ENCODE assay signal across 8 mouse cellular contexts in the genomic region with DNA sequence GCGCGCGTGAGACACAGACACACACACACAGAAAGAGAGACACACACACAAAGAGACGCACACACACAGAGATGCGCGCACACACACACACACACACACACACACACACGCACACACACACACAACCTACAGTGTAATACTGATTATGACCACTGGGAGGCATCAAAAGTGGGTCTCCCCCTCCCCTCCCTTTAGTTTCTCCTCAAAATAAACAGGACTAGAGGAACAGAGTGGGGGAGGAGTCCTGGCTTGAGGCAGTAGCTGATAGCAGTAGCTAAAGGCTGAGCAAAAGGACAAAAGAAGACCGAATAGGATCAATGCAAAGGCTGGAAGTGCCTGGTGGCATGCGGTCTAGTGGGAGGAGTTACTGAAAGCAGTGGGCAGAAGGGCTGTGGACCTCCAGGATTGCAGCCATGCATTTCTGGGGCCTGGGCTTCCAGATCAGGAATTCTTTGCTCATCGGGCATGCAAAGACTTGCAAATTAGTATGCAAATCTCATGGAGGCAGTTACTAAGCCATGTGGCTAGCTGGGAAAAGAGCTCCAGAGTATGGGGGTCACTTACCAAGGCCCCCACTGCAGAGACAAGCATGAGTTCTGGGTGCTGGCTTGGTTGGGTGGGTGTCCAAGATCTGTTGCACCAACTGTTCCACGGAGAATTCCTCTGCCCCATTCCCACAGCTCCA. TPM values are rescaled to one million over a fixed set of nuclear protein-coding genes. Genes with fewer than 3 reads are reported as not detected.
A peak's percentile ranks its signal among the peaks of the same experiment; 100 is the strongest.
DNase-seq lines count a peak whose midpoint lies in the region; ATAC-seq and TF ChIP-seq lines count a peak whose summit lies in the region.
"Had no signal": no experiment of that assay in that cellular context is flagged by ENCODE, and none has a peak within 500 bp of the region (broad histone marks: within the 10 kb centered on the region; RNA-seq: fewer than 3 reads in every experiment).

No protein-coding gene starts in this region.

- 0 out of 2 replicates have a peak, but pooled peaks have one; percentile 19 for TF ChIP-seq CTCF in liver, adult 2 months (IDR thresholded peaks at IDR 0.05; ENCODE audit: low read depth, low read length)

- H3K4me2 ChIP-seq in midbrain, embryonic 16.5 days (ENCODE audit: low read length) = peak overlapping the region; percentile 5; the same call in 1 of the 2 replicates
- H3K4me2 ChIP-seq: stomach, embryonic 15.5 days had no signal

- no peak overlapping the region for H3K4me3 ChIP-seq in liver, adult 2 months (ENCODE audit: insufficient read depth, low read depth, low read length)
- peak overlapping the region; percentile 29 for H3K4me3 ChIP-seq in forebrain, embryonic 10.5 days
- no peak overlapping the region for H3K4me3 ChIP-seq in midbrain, embryonic 16.5 days (ENCODE audit: low read depth, low read length)
- H3K4me3 ChIP-seq: stomach, embryonic 15.5 days had no signal

- peaks cover 11% of the 10 kb centered on the region; the same call in 1 of the 2 replicates for H3K36me3 ChIP-seq in liver, adult 2 months (ENCODE audit: control insufficient read depth, insufficient read depth, low read length)
- H3K36me3 ChIP-seq in forebrain, embryonic 10.5 days (replicated peaks) = peaks cover 64% of the 10 kb centered on the region
- peaks cover 16% of the 10 kb centered on the region for H3K36me3 ChIP-seq in midbrain, embryonic 16.5 days (ENCODE audit: control insufficient read depth, insufficient read depth, low read length)

- 64% methylated on average over 11 of the region's 11 CpGs for WGBS in liver, adult 2 months
- WGBS in forebrain, embryonic 10.5 days = 13% methylated on average over 8 of the region's 11 CpGs
- 14% methylated on average over 11 of the region's 11 CpGs for WGBS in midbrain, embryonic 16.5 days

- peaks cover 17% of the 10 kb centered on the region for H3K4me1 ChIP-seq in liver, adult 2 months (ENCODE audit: control insufficient read depth, insufficient read depth, low read length)
- H3K4me1 ChIP-seq in forebrain, embryonic 10.5 days = peaks cover 40% of the 10 kb centered on the region
- H3K4me1 ChIP-seq in midbrain, embryonic 16.5 days (ENCODE audit: control insufficient read depth, insufficient read depth, low read length) = peaks cover 19% of the 10 kb centered on the region

- H3K27ac ChIP-seq in liver, adult 2 months (replicated peaks; ENCODE audit: insufficient read depth, low read depth, low read length) = no peak overlapping the region
- H3K27ac ChIP-seq in forebrain, embryonic 10.5 days = peak overlapping the region; percentile 84
- H3K27ac ChIP-seq in midbrain, embryonic 16.5 days (ENCODE audit: low read length) = peak overlapping the region; percentile 43
- H3K27ac ChIP-seq: stomach, embryonic 15.5 days had no signal

- no peaks in the 10 kb centered on the region for H3K9me3 ChIP-seq in forebrain, embryonic 10.5 days
- no peaks in the 10 kb centered on the region for H3K9me3 ChIP-seq in midbrain, embryonic 16.5 days (replicated peaks; ENCODE audit: control insufficient read depth, low read length, poor library complexity, severe bottlenecking)
- H3K9me3 ChIP-seq: stomach, embryonic 15.5 days had no signal

- ATAC-seq in midbrain, embryonic 16.5 days = peak; percentile 57

- no peaks in the 10 kb centered on the region for H3K27me3 ChIP-seq in liver, adult 2 months (ENCODE audit: control insufficient read depth, insufficient read depth, low read length)
- 0 out of 2 replicates have a peak, but pooled peaks cover 3% of the 10 kb centered on the region for H3K27me3 ChIP-seq in forebrain, embryonic 10.5 days (ENCODE audit: poor library complexity, severe bottlenecking)
- H3K27me3 ChIP-seq in midbrain, embryonic 16.5 days (ENCODE audit: control insufficient read depth, insufficient read depth, low read depth, low read length) = no peaks in the 10 kb centered on the region
- H3K27me3 ChIP-seq: stomach, embryonic 15.5 days had no signal

- TF ChIP-seq POLR2A in liver, adult 2 months (IDR thresholded peaks at IDR 0.05; ENCODE audit: extremely low read depth, insufficient read depth, low read length) = no peak

- peak; percentile 58 for DNase-seq in liver, adult 2 months (ENCODE audit: extremely low read depth, low read depth, low spot score)
- no peak for DNase-seq in liver
- DNase-seq in T-cell, adult 2 months (ENCODE audit: low spot score) = peak; percentile 40
- DNase-seq in forebrain, embryonic 10.5 days (ENCODE audit: extremely low spot score, low spot score) = peak; percentile 67
- DNase-seq in kidney, postnatal 4 days = peak; percentile 50 to 67
- DNase-seq in spleen, adult 18-20 months = no peak

- H3K9ac ChIP-seq in liver, adult 2 months (ENCODE audit: low read depth, low read length) = no peak overlapping the region
- H3K9ac ChIP-seq in midbrain, embryonic 16.5 days (ENCODE audit: low read depth, low read length) = 0 out of 2 replicates have a peak overlapping the region, but pooled peaks have one; percentile 22
- H3K9ac ChIP-seq: stomach, embryonic 15.5 days had no signal

- no peaks in the 10 kb centered on the region for H3K79me2 ChIP-seq in liver, adult 2 months (ENCODE audit: control insufficient read depth, insufficient read depth, low read length)

RNA-seq across cellular contexts. Expression of a gene that starts 5.9 kb away (rescaled TPM):
- 2.3 and 3.0 TPM in 2 replicates for total RNA-seq in liver, adult 2 months (2014; rRNA removed)
- polyA plus RNA-seq in liver, adult 2 months (2012; rRNA removed) = 14.7 and 16.9 TPM in 2 replicates
- 7.4 and 9.1 TPM in 2 replicates for polyA plus RNA-seq in forebrain, embryonic 10.5 days (2016; fragmentation: Nextera tagmentation; extraction: Ambion mirVana)
- 22.1 and 22.4 TPM in 2 replicates for polyA plus RNA-seq in midbrain, embryonic 16.5 days (2015; fragmentation: Nextera tagmentation; extraction: Ambion mirVana)

RNA-seq across cellular contexts. Expression of a gene that starts 12.8 kb away (rescaled TPM):
- total RNA-seq in liver, adult 2 months (2014; rRNA removed) = 29.4 and 31.6 TPM in 2 replicates
- 21.0 and 24.0 TPM in 2 replicates for polyA plus RNA-seq in liver, adult 2 months (2012; rRNA removed)
- polyA plus RNA-seq in forebrain, embryonic 10.5 days (2016; fragmentation: Nextera tagmentation; extraction: Ambion mirVana) = 176 and 181 TPM in 2 replicates
- 151 and 157 TPM in 2 replicates for polyA plus RNA-seq in midbrain, embryonic 16.5 days (2015; fragmentation: Nextera tagmentation; extraction: Ambion mirVana)

RNA-seq across cellular contexts. Expression of a gene that starts 17.9 kb away (rescaled TPM):
- 14.1 and 18.4 TPM in 2 replicates for total RNA-seq in liver, adult 2 months (2014; rRNA removed)
- polyA plus RNA-seq in liver, adult 2 months (2012; rRNA removed) = 19.5 and 29.9 TPM in 2 replicates
- polyA plus RNA-seq in forebrain, embryonic 10.5 days (2016; fragmentation: Nextera tagmentation; extraction: Ambion mirVana) = 0.63 and 1.1 TPM in 2 replicates
- polyA plus RNA-seq in midbrain, embryonic 16.5 days (2015; fragmentation: Nextera tagmentation; extraction: Ambion mirVana) = 1.2 and 1.5 TPM in 2 replicates

RNA-seq across cellular contexts. Expression of a gene that starts 18.3 kb away (rescaled TPM):
- 50.8 and 60.9 TPM in 2 replicates for total RNA-seq in liver, adult 2 months (2014; rRNA removed)
- polyA plus RNA-seq in liver, adult 2 months (2012; rRNA removed) = 75.6 and 93.7 TPM in 2 replicates
- 1.5 and 1.8 TPM in 2 replicates for polyA plus RNA-seq in forebrain, embryonic 10.5 days (2016; fragmentation: Nextera tagmentation; extraction: Ambion mirVana)
- 1.3 and 1.5 TPM in 2 replicates for polyA plus RNA-seq in midbrain, embryonic 16.5 days (2015; fragmentation: Nextera tagmentation; extraction: Ambion mirVana)

RNA-seq across cellular contexts. Expression of a gene that starts 25.0 kb away (rescaled TPM):
- 3.0 and 3.3 TPM in 2 replicates for total RNA-seq in liver, adult 2 months (2014; rRNA removed)
- 4.0 and 4.5 TPM in 2 replicates for polyA plus RNA-seq in liver, adult 2 months (2012; rRNA removed)
- 33.4 and 44.7 TPM in 2 replicates for polyA plus RNA-seq in forebrain, embryonic 10.5 days (2016; fragmentation: Nextera tagmentation; extraction: Ambion mirVana)
- polyA plus RNA-seq in midbrain, embryonic 16.5 days (2015; fragmentation: Nextera tagmentation; extraction: Ambion mirVana) = 6.0 and 8.1 TPM in 2 replicates

Comparison
In these comparisons a context has a peak if more than half of its experiments do, and no peak if none do; other contexts are left out.
1. DNase-seq: peak in liver, adult 2 months (single experiment), T-cell, adult 2 months (single experiment), forebrain, embryonic 10.5 days (single experiment) and kidney, postnatal 4 days (2 of 2); none in liver (single experiment) and spleen, adult 18-20 months (0 of 2).